Mouse (Mus musculus): ENCODE measurements at regions not wholly inside any gene's neighbourhood (a gene's known extent, or its start where the extent isn't known, plus 50 kb on each side); places are given as distances from the start of the nearest gene placed in this dataset.

- TF ChIP-seq CTCF (IDR thresholded peaks at IDR 0.05; ENCODE audit: extremely low read depth, insufficient read depth, low read length) (peak; percentile 53), POLR2A (IDR thresholded peaks at IDR 0.05; ENCODE audit: extremely low read depth, insufficient read depth, low read length) (no peak)
- Histone ChIP-seq H3K4me1 (ENCODE audit: control insufficient read depth, insufficient read depth, low read length) (no peaks in the 10 kb centered on the region), H3K27ac (ENCODE audit: insufficient read depth, low read length) (no peak overlapping the region), H3K4me3 (ENCODE audit: insufficient read depth, low read length) (no peak overlapping the region)
Observed at GRCm38 (mm10) chr15:54677660-54678059, 793.0 kb downstream of the Gm7489 start.

Data from cortical plate, adult 2 months (tissue).